Mouse (Mus musculus) heart, postnatal 0 days (tissue): ENCODE results near the gene Vps39.

Experiments used
- CTCF ChIP-seq: IDR thresholded peaks from 2 replicates; pipeline ENCODE4 v1.5.1; 2016; ENCODE audit warnings: antibody characterized with exemption, control low read depth, low read depth
- EP300 ChIP-seq: IDR thresholded peaks from 2 replicates; pipeline ENCODE4 v1.6.1; 2016; ENCODE audit warnings: antibody characterized with exemption, low read depth

DNA sequence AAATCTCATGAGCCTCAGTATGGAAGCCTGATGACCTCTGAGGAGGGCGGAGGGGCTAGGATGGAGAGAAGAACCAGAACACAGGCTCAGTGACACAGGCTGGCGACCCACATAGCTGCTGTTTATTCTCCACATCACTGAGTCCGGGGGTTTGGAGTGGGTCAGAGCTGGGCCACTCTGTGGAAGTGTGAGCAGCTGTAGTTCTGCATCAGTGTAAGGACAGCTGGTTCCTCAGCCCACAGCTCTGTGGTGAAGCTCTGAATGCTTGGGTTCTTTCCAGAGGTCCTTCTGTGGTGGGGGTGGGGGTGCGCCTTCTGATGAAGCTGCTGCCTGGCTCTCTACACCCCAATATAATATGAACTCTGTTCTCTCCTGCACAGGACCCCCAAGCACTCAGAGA, 53.1 kb downstream of the Vps39 start:
- TF ChIP-seq CTCF (no peak), EP300 (no peak)
